Mouse (Mus musculus) hindbrain, embryonic 10.5 days (tissue): ENCODE data around the gene Sgk2. TPM values are rescaled to one million over a fixed set of nuclear protein-coding genes. Genes with fewer than 3 reads are reported as not detected.

Experiments
- DNase-seq: peaks from one replicate; pipeline ENCODE4 v3.0.0-alpha.2; 2017; ENCODE audit warnings: low spot score
- H3K27ac ChIP-seq: fragments of 300-500 bp; sonication (generic); 2 replicates; pipeline ENCODE4 v1.5.1; 2016; ENCODE audit warnings: mild to moderate bottlenecking, moderate library complexity
- H3K27me3 ChIP-seq: fragments of 300-500 bp; sonication (generic); 2 replicates; pipeline ENCODE4 v1.6.1; 2016; ENCODE audit warnings: mild to moderate bottlenecking; ENCODE audit not compliant: poor library complexity, insufficient read depth, severe bottlenecking
- H3K36me3 ChIP-seq: fragments of 300-500 bp; sonication (generic); 2 replicates; pipeline ENCODE4 v1.6.1; 2016; ENCODE audit warnings: mild to moderate bottlenecking, moderate library complexity
- H3K4me1 ChIP-seq: fragments of 300-500 bp; sonication (generic); replicated peaks from 2 replicates; pipeline ENCODE4 v1.6.1; 2016; ENCODE audit warnings: mild to moderate bottlenecking
- H3K4me3 ChIP-seq: fragments of 300-500 bp; sonication (generic); 2 replicates; pipeline ENCODE4 v1.5.1; 2016; ENCODE audit warnings: mild to moderate bottlenecking, moderate library complexity
- H3K9me3 ChIP-seq: fragments of 300-500 bp; sonication (generic); 2 replicates; pipeline ENCODE4 v1.6.1; 2016; ENCODE audit warnings: mild to moderate bottlenecking, moderate library complexity
- WGBS: fragments of 180-500 bp; shearing (Covaris S2); methylation state at CpG from one replicate; pipeline ENCODE4 v1.1.7; 2016; 5-methylcytosine and 5-hydroxymethylcytosine counted together
- polyA plus RNA-seq: library from polyadenylated mRNA; unstranded; fragments of >200 nt; fragmentation: Nextera tagmentation; extraction: Ambion mirVana; gene quantifications from 2 replicates; pipeline ENCODE4 v1.2.1, GENCODE M21; 2016

The Sgk2 gene
- polyA plus RNA-seq, 1 experiment from 2014 or later: not detected

DNA sequence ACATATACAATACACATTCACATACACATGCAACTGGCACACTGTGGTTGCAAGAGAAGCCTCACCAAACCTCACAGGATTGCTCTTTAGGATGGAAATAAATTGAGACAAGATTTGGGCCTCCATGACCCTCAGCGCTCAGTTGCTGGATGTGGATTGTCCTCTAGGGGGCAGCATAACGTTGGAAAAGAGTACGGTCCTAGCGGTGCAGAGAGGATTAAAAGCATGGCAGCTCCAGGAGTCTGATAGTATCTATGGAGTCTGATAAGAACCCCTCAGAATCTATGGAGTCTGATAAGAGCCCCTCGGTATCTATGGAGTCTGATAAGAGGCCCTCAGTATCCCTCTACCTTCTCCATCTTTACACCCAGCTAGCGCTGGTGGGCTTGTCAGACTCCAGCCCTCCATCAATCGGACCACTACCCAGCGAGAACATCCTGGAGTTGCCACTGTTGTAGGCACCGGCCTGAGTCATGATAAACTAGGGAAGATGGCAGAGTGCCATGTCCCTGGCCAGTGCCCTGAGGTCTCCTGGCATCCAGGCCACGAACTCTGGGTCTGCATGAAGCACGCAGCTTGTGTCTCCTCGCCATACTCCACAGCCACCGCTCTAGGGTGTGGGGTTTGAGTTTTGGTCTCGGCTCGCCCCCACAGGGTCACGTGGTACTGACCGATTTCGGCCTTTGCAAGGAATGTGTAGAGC is 11.5 kb downstream of the Sgk2 start:
- WGBS: 26% methylated on average over 18 of the region's 18 CpGs
- Histone ChIP-seq H3K27me3 (no peaks in the 10 kb centered on the region), H3K4me1 (no peaks in the 10 kb centered on the region; the same call in 1 of the 2 replicates), H3K36me3 (no peaks in the 10 kb centered on the region), H3K27ac (no peak overlapping the region), H3K4me3 (peak overlapping the region; percentile 39), H3K9me3 (no peaks in the 10 kb centered on the region)
- DNase-seq: peak; percentile 73

DNA sequence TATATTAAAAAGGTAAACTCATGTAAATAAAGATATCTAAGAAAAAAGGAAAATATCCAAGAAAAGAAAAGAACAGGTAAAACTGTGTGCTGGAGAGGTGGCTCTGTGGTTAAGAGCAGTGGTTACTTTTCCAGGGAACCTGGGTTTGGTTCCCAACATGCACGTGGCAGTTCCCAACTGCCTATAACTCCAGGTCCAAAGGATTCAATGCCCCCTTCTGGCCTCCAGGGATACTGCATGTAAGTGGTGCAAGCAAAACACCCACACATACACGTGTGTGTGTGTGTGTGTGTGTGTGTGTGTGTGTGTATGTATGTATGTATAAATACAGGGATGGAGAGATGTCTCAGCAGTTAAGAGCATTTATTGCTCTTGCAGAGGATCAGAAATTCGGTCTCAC is 12.6 kb downstream of the Sgk2 start:
- H3K4me1 ChIP-seq: no peaks in the 10 kb centered on the region; the same call in 1 of the 2 replicates
- no peaks in the 10 kb centered on the region for H3K27me3 ChIP-seq
- no peaks in the 10 kb centered on the region for H3K36me3 ChIP-seq
- WGBS: 29% methylated on average over 3 of the region's 3 CpGs
- no peaks in the 10 kb centered on the region for H3K9me3 ChIP-seq
- no peak overlapping the region for H3K4me3 ChIP-seq
- DNase-seq: peak; percentile 42
- no peak overlapping the region for H3K27ac ChIP-seq

DNA sequence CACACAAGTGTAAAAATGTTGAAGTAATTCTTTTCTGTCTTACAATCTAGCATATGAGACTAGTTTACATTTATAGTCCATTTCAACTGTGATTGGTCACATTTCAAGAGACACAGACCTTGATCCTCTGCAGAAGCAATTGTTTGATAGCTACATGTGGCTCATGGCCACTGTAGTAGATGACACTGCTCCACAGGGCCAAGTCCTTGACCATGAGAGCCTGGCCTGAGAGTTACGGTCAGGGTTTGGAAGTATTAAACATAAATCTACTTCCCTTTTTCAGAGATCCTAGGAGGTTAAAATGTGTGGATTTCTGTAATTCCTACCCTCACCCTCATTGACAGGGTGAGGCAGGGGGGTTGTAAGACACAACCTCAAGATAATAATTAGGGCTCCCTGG is 13.9 kb downstream of the Sgk2 start:
- no peak overlapping the region for H3K4me3 ChIP-seq
- DNase-seq: no peak
- no peaks in the 10 kb centered on the region; the same call in 1 of the 2 replicates for H3K4me1 ChIP-seq
- H3K27ac ChIP-seq: no peak overlapping the region
- H3K36me3 ChIP-seq: no peaks in the 10 kb centered on the region
- WGBS: 96% methylated on average over 1 of the region's 1 CpGs
- no peaks in the 10 kb centered on the region for H3K9me3 ChIP-seq
- no peaks in the 10 kb centered on the region for H3K27me3 ChIP-seq

DNA sequence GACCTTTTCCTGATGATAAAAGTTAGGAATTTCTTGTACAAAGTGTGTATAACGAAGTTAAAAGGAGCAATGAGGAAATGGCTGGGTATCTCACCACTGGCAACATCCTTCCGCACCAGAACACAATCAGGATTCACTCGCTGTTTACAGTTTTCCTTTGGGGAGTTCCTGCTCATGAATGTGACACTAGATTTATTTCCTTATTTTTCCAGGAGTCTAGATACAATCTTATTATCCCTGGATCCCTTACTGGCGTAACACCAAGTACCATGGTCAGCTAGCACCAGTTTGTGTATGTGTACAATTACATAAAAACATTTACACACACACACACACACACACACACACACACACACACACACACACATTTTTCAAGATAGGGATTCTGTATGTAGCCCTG is 20.2 kb downstream of the Sgk2 start:
- WGBS: 85% methylated on average over 4 of the region's 4 CpGs
- Histone ChIP-seq H3K27ac (no peak overlapping the region), H3K9me3 (no peaks in the 10 kb centered on the region), H3K4me3 (no peak overlapping the region), H3K4me1 (no peaks in the 10 kb centered on the region), H3K36me3 (no peaks in the 10 kb centered on the region), H3K27me3 (no peaks in the 10 kb centered on the region)
- DNase-seq: no peak

DNA sequence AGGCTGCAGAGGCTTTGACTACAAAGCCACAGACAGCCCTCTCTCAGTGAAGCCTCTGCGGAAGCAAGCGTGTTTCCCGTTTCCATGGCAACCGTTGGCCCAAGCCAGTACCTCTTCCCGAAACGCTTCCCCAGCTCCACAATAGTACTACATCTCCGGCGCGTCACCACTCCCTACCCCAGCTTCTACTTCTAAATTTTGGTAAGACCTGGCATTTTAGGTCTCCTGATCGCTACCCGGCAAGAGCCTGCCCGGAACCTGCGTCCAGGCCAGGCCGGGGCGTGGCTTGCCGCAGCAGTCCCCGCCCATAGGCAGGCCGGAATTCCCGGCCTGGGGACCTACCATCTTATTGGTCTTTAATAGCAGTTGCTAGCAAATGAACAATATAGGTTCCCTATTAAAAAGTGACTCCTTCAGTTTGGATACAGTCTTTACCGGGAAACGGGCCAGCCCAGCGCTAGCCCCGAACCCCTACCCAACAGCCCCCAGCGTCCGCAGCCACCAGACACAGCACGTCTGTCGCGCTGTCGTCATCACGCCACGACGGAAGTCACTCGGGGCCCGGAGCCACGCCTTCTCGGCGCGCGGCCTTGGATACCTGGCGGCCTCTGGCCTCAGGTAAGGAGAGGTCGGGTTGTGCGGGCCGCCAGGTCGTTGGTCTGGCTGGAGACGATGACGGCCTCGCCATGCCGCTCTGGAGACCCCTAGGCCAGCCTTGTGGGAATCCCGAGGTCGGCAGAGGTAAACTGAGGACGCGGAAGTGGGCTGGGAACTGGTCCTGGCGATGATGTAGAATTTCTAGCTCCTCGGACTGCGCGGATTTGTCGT is 30.0 kb downstream of the Sgk2 start, which contains the start of gene Ift52:
Ift52 (plus strand) TSS at position 439 of the 828 bp plus-strand sequence.
- Histone ChIP-seq H3K36me3 (no peaks in the 10 kb centered on the region), H3K9me3 (no peaks in the 10 kb centered on the region), H3K4me3 (peak within 1 kb of the TSS; percentile 96), H3K4me1 (peaks cover 13% of the 10 kb centered on the region), H3K27me3 (no peaks in the 10 kb centered on the region), H3K27ac (peak within 1 kb of the TSS; percentile 92)
- WGBS: under 1% methylated on average over 57 of the region's 57 CpGs
- peak; percentile 91 for DNase-seq

DNA sequence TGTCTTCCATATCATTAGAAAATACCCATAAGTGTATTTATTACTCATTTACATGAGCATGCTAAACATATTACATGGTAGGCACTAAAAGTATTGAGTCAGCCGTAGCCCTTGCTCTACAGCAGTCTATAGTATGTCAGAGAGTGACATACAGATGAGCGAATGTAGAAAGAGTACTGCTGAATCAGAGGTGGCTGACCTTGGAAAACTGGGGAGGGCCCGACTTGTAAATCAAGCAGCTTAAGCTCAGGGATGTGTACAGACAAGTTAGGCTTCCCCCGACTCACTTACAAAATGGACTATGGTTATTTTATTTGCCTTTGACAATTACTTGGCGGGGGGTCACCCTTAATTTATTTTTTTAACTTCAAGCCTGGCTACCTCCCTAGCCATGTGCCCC is 44.2 kb downstream of the Sgk2 start:
- DNase-seq: no peak
- Histone ChIP-seq H3K27me3 (no peaks in the 10 kb centered on the region), H3K9me3 (no peaks in the 10 kb centered on the region), H3K4me3 (no peak overlapping the region), H3K4me1 (no peaks in the 10 kb centered on the region), H3K27ac (no peak overlapping the region), H3K36me3 (peaks cover 96% of the 10 kb centered on the region)
- 94% methylated on average over 5 of the region's 5 CpGs for WGBS

DNA sequence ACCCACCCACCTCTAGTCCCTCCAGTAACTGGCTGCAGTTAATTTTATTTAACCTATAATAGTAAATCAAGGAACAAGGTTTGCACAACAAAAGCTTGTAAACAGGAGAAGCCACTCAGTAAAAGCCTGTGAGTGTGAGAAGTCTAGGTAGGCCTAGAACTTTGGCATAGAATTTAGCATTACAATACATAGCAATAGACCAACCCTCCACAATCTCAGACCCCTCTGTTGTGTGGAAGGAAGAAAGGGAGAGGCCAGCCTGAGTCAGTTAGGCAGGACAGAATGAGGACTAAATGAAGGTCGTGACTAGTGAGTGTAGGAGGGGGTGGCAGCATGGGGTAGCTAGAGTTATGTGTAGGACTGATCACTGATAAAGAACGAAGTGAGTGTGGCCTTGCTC is 44.6 kb downstream of the Sgk2 start:
- no peaks in the 10 kb centered on the region for H3K9me3 ChIP-seq
- H3K27ac ChIP-seq: no peak overlapping the region
- H3K27me3 ChIP-seq: no peaks in the 10 kb centered on the region
- no peak overlapping the region for H3K4me3 ChIP-seq
- 90% methylated on average over 2 of the region's 2 CpGs for WGBS
- DNase-seq: no peak
- no peaks in the 10 kb centered on the region for H3K4me1 ChIP-seq
- H3K36me3 ChIP-seq: peaks cover 96% of the 10 kb centered on the region

DNA sequence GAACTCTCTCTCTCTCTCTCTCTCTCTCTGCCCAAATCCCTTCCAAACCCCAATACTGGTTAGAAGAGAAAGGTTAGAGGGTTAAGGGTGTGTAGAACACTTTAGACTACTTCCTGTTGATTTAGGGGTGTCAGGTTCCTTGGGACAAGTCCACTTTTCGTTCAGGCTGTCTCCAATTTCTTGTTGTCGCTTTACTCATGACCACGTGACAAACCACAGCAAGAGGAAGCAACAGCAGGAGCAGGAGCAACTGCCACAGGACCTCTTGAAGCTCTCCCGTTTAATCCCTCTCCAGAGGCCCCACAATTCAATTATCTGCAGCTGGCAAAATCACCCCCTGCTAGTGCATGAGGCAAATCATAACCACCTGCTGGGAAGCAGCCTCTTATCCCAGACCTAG is 45.5 kb downstream of the Sgk2 start:
- no peak for DNase-seq
- Histone ChIP-seq H3K36me3 (peaks cover 96% of the 10 kb centered on the region), H3K4me3 (no peak overlapping the region), H3K4me1 (no peaks in the 10 kb centered on the region), H3K27me3 (no peaks in the 10 kb centered on the region), H3K9me3 (no peaks in the 10 kb centered on the region), H3K27ac (no peak overlapping the region)
- WGBS: 54% methylated on average over 4 of the region's 4 CpGs

DNA sequence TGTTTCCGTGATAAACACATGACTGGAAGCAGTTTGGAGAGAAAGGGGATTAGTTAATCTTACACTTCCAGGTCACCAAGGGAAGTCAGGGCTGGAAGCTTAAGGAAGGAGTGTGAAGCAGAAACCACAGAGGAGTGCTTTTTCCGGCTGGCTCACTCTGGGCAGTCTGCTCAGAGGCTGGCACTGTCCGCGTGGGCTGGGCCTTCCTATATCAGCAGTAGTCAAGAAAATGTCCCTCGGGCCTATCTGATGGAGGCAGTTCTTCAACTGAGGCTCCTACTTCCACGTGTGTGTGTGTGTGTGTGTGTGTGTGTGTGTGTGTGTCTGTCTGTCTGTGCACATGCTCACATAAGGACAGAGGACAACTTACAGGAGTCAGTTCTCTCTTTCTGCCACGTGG is 52.8 kb downstream of the Sgk2 start:
- 88% methylated on average over 7 of the region's 7 CpGs for WGBS
- Histone ChIP-seq H3K27me3 (no peaks in the 10 kb centered on the region), H3K4me3 (no peak overlapping the region), H3K27ac (no peak overlapping the region), H3K4me1 (no peaks in the 10 kb centered on the region), H3K9me3 (no peaks in the 10 kb centered on the region), H3K36me3 (peaks cover 93% of the 10 kb centered on the region)
- no peak for DNase-seq

DNA sequence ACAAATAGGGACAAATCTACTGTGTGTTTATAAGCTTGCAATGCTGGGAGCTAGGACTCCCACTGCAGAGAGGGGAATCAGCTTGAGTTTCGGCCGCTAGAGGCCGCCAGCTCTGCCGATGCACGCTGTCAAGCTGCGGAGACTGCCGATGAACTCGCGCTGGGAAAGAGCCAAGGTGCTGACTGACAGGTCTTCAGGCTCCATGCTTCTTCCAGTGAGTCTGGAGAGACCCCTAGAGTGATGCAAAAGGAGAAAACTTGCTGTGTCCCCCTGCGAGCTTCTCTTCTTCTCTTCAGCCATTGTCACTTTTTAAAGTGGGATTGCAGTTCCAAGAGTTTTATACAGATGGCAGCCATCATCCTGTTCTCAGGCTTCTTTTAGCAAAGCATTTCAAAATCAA is 61.0 kb downstream of the Sgk2 start:
- Histone ChIP-seq H3K4me1 (peaks cover 9% of the 10 kb centered on the region; the same call in 1 of the 2 replicates), H3K27me3 (no peaks in the 10 kb centered on the region), H3K4me3 (no peak overlapping the region), H3K36me3 (peaks cover 50% of the 10 kb centered on the region), H3K27ac (no peak overlapping the region), H3K9me3 (no peaks in the 10 kb centered on the region)
- DNase-seq: peak; percentile 70
- 4% methylated on average over 10 of the region's 10 CpGs for WGBS

DNA sequence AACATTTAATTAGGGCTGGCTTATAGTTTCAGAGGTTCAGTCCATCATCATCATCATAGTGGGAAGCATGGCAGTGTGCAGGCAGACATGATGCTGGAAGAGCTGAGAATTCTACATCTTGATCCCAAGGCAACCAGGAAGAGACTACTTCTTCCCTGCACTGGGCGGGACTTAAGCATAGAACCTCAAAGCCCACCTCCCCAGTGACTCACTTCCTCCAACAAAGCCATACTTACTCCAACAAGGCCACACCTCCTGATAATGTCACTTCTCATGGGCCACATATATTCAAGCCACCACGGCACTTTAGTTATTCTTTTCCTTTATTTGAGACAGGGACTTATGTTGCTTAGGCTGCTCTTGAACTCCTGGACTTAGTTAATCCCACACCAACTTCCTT is 62.0 kb downstream of the Sgk2 start:
- 93% methylated on average over 2 of the region's 2 CpGs for WGBS

DNA sequence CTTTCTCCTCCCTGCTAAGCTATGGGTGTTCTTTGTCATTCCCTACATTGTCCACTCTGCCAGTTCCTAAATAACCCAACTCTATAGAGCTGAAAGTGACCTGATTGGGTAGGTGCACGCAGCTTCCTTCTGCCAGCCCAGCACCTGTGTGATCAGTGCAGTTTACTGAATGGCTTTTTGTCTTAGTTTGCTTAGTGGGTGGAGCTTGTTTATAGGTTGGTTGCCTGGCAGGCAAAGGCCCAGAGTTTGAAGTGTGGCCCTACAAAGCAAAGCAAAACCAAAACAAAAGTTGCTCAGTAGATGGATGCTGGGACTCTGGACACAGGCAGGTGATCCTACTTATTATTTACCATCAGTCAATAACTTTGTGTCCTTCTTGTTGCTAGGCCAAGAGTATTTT is 64.6 kb downstream of the Sgk2 start:
- Histone ChIP-seq H3K4me1 (peaks cover 40% of the 10 kb centered on the region), H3K27ac (no peak overlapping the region), H3K9me3 (no peaks in the 10 kb centered on the region), H3K36me3 (peaks cover 16% of the 10 kb centered on the region), H3K4me3 (no peak overlapping the region), H3K27me3 (0 out of 2 replicates have a peak, but pooled peaks cover 5% of the 10 kb centered on the region)
- no peak for DNase-seq
- WGBS: 69% methylated on average over 1 of the region's 1 CpGs

More for the DNA sequence above, 62.0 kb downstream of the Sgk2 start:
- no peaks in the 10 kb centered on the region for H3K9me3 ChIP-seq
- no peaks in the 10 kb centered on the region for H3K27me3 ChIP-seq
- H3K36me3 ChIP-seq: peaks cover 40% of the 10 kb centered on the region
- H3K27ac ChIP-seq: no peak overlapping the region
- no peak for DNase-seq
- peaks cover 15% of the 10 kb centered on the region for H3K4me1 ChIP-seq
- H3K4me3 ChIP-seq: no peak overlapping the region

DNA sequence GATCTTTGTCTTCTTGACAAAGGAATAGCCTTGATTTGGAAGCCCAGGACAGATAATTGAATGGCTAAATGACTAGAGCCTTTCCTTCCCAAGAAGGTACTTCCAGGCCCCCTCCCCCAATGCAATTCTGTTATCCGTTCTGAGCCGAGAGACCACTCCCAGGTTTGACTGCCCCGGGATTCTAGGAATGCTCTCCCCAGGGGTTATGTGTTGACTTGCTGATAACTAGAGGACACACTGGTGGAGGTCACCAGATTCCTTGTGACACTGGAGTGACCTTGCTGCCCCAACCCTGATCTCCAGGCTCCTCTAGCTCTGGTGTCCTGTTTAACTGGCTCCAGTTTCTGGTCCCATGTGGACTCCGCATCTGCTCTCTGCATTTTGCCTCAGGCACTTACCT is 65.0 kb downstream of the Sgk2 start:
- H3K4me1 ChIP-seq: peaks cover 40% of the 10 kb centered on the region
- WGBS: 34% methylated on average over 4 of the region's 4 CpGs
- no peaks in the 10 kb centered on the region for H3K9me3 ChIP-seq
- H3K4me3 ChIP-seq: no peak overlapping the region
- H3K27me3 ChIP-seq: 0 out of 2 replicates have a peak, but pooled peaks cover 5% of the 10 kb centered on the region
- H3K36me3 ChIP-seq: peaks cover 11% of the 10 kb centered on the region
- H3K27ac ChIP-seq: no peak overlapping the region
- DNase-seq: no peak
